Mouse (Mus musculus) kidney, adult 2 months (tissue): ENCODE results near the gene Chrna10. TPM values are rescaled to one million over a fixed set of nuclear protein-coding genes. Genes with fewer than 3 reads are reported as not detected.

ENCODE experiments used
- DNase-seq: peaks from one replicate; pipeline ENCODE4 v3.0.0; 2021
- H3K27ac ChIP-seq: fragments of 200-500 bp; 2 replicates; pipeline ENCODE4 v1.5.1; 2012; ENCODE audit warnings: low read depth, low read length, control low read depth, inconsistent platforms; ENCODE audit not compliant: insufficient read depth
- H3K27me3 ChIP-seq: fragments of 200-500 bp; replicated peaks from 2 replicates; pipeline ENCODE4 v1.6.1; 2012; ENCODE audit warnings: mild to moderate bottlenecking, moderate library complexity, low read length, inconsistent platforms; ENCODE audit not compliant: control insufficient read depth, insufficient read depth
- H3K36me3 ChIP-seq: fragments of 200-500 bp; 2 replicates; pipeline ENCODE4 v1.6.1; 2012; ENCODE audit warnings: mild to moderate bottlenecking, moderate library complexity, low read length, inconsistent platforms; ENCODE audit not compliant: control insufficient read depth, insufficient read depth
- H3K4me1 ChIP-seq: fragments of 200-500 bp; 2 replicates; pipeline ENCODE4 v1.6.1; 2011; ENCODE audit warnings: low read length; ENCODE audit not compliant: control insufficient read depth, insufficient read depth
- H3K4me3 ChIP-seq: fragments of 200-500 bp; 2 replicates; pipeline ENCODE4 v1.5.1; 2011; ENCODE audit warnings: mild to moderate bottlenecking, low read depth, low read length, control low read depth; ENCODE audit not compliant: insufficient read depth
- CTCF ChIP-seq: fragments of 200-500 bp; conservative IDR thresholded peaks from 2 replicates; pipeline ENCODE4 v1.5.1; 2011; ENCODE audit warnings: low read depth, mild to moderate bottlenecking, control low read depth, low read length, moderate library complexity, mixed read lengths; ENCODE audit not compliant: insufficient read depth, insufficient read length
- POLR2A ChIP-seq: fragments of 200-500 bp; IDR thresholded peaks from one replicate; pipeline ENCODE4 v1.6.1; 2011; ENCODE audit warnings: low read depth, low read length, control low read depth
- WGBS: fragments of 180-500 bp; shearing (Covaris S2); methylation state at CpG from one replicate; pipeline ENCODE4 v1.1.7; 2018; 5-methylcytosine and 5-hydroxymethylcytosine counted together
- polyA plus RNA-seq: library from polyadenylated mRNA; depleted of rRNA; stranded (reverse); fragments of >200 nt; gene quantifications from 2 replicates; pipeline ENCODE4 v1.2.3, GENCODE M21; 2012

Chrna10 gene
- polyA plus RNA-seq, 1 experiment = not detected

- DNase-seq = no peak
- H3K4me3 ChIP-seq = no peak overlapping the region
- TF ChIP-seq POLR2A (no peak), CTCF (no peak)
- no peaks in the 10 kb centered on the region for H3K4me1 ChIP-seq
- WGBS = 87% methylated on average over 45 of the region's 45 CpGs
- H3K36me3 ChIP-seq = no peaks in the 10 kb centered on the region
- no peak overlapping the region for H3K27ac ChIP-seq
- no peaks in the 10 kb centered on the region for H3K27me3 ChIP-seq
Observed at GRCm38 (mm10) chr7:102113151-102113729, 3.4 kb downstream of the Chrna10 start.

- Histone ChIP-seq H3K27me3 (no peaks in the 10 kb centered on the region), H3K4me1 (no peaks in the 10 kb centered on the region), H3K4me3 (no peak overlapping the region), H3K27ac (no peak overlapping the region), H3K36me3 (no peaks in the 10 kb centered on the region)
- WGBS = 81% methylated on average over 4 of the region's 4 CpGs
- no peak for TF ChIP-seq POLR2A
- TF ChIP-seq CTCF = no peak
- DNase-seq = no peak
Observed at GRCm38 (mm10) chr7:102109746-102110145, 6.9 kb downstream of the Chrna10 start.

GRCm38 (mm10) chr7:102109171-102109570 lies 7.5 kb downstream of the Chrna10 start, which contains the start of gene Art5:
Gene Art5, minus strand, starts transcription at chr7:102109489.
- H3K4me1 ChIP-seq = no peaks in the 10 kb centered on the region
- no peak within 1 kb of the TSS for H3K27ac ChIP-seq
- WGBS = 75% methylated on average over 7 of the region's 7 CpGs
- TF ChIP-seq POLR2A = no peak
- no peak for TF ChIP-seq CTCF
- no peaks in the 10 kb centered on the region for H3K27me3 ChIP-seq
- H3K36me3 ChIP-seq = no peaks in the 10 kb centered on the region
- no peak within 1 kb of the TSS for H3K4me3 ChIP-seq
- DNase-seq = no peak

GRCm38 (mm10) chr7:102108206-102108605 lies 8.4 kb downstream of the Chrna10 start:
- no peak for DNase-seq
- Histone ChIP-seq H3K36me3 (no peaks in the 10 kb centered on the region), H3K4me1 (no peaks in the 10 kb centered on the region), H3K4me3 (no peak overlapping the region), H3K27ac (no peak overlapping the region), H3K27me3 (no peaks in the 10 kb centered on the region)
- WGBS = 94% methylated on average over 1 of the region's 1 CpGs
- no peak for TF ChIP-seq CTCF
- TF ChIP-seq POLR2A = no peak

- Histone ChIP-seq H3K4me1 (no peaks in the 10 kb centered on the region), H3K27ac (no peak overlapping the region), H3K36me3 (no peaks in the 10 kb centered on the region), H3K4me3 (no peak overlapping the region), H3K27me3 (no peaks in the 10 kb centered on the region)
- WGBS = 30% methylated on average over 23 of the region's 23 CpGs
- TF ChIP-seq POLR2A = no peak
- no peak for TF ChIP-seq CTCF
- no peak for DNase-seq
Observed at GRCm38 (mm10) chr7:102106700-102107141, 9.9 kb downstream of the Chrna10 start.

- Histone ChIP-seq H3K36me3 (no peaks in the 10 kb centered on the region), H3K27ac (no peak overlapping the region), H3K4me3 (no peak overlapping the region), H3K4me1 (peaks cover 4% of the 10 kb centered on the region; the same call in 1 of the 2 replicates), H3K27me3 (no peaks in the 10 kb centered on the region)
- 69% methylated on average over 5 of the region's 5 CpGs for WGBS
- TF ChIP-seq CTCF (no peak), POLR2A (no peak)
- DNase-seq = peak; percentile 14
Observed at GRCm38 (mm10) chr7:102104126-102104525, 12.5 kb downstream of the Chrna10 start.

GRCm38 (mm10) chr7:102103555-102103954 lies 13.1 kb downstream of the Chrna10 start:
- TF ChIP-seq POLR2A (no peak), CTCF (no peak)
- Histone ChIP-seq H3K36me3 (no peaks in the 10 kb centered on the region), H3K27ac (no peak overlapping the region), H3K4me1 (peaks cover 4% of the 10 kb centered on the region; the same call in 1 of the 2 replicates), H3K4me3 (no peak overlapping the region), H3K27me3 (no peaks in the 10 kb centered on the region)
- DNase-seq = no peak
- WGBS = 86% methylated on average over 2 of the region's 2 CpGs

- TF ChIP-seq CTCF (no peak), POLR2A (no peak)
- DNase-seq = peak; percentile 15
- Histone ChIP-seq H3K27ac (no peak overlapping the region), H3K4me3 (no peak overlapping the region), H3K27me3 (no peaks in the 10 kb centered on the region), H3K4me1 (peaks cover 4% of the 10 kb centered on the region; the same call in 1 of the 2 replicates), H3K36me3 (no peaks in the 10 kb centered on the region)
- 66% methylated on average over 6 of the region's 6 CpGs for WGBS
Observed at GRCm38 (mm10) chr7:102102696-102103095, 13.9 kb downstream of the Chrna10 start.
